Mouse (Mus musculus) MEL (cell line): ENCODE results near the gene Otp. TPM values are rescaled to one million over a fixed set of nuclear protein-coding genes. Genes with fewer than 3 reads are reported as not detected.

ENCODE experiments used
- DNase-seq: peaks from one replicate; pipeline ENCODE4 v3.0.0; 2011; ENCODE audit warnings: low read depth, low spot score
- H3K27ac ChIP-seq: 2 replicates; pipeline ENCODE4 v1.5.1; 2012; ENCODE audit warnings: low read depth, mild to moderate bottlenecking, control low read depth, low read length, moderate library complexity; ENCODE audit not compliant: control insufficient read depth
- H3K27me3 ChIP-seq, 2 experiments: fragments of 150-350 bp in 1 of 2; sonication (generic) in 1 of 2; 2 replicates each; pipeline ENCODE4 v1.6.1; 2012; ENCODE audit warnings: low read length in 2 of 2, mild to moderate bottlenecking in 2 of 2, improper control_type of control experiment in 1 of 2, moderate library complexity in 1 of 2; ENCODE audit not compliant: insufficient read depth in 2 of 2, control insufficient read depth in 1 of 2
- H3K36me3 ChIP-seq, 2 experiments: 2 replicates each; pipeline ENCODE4 v1.6.1; 2012 to 2014; ENCODE audit warnings: low read length in 2 of 2, improper control_type of control experiment in 1 of 2, inconsistent platforms in 1 of 2, mild to moderate bottlenecking in 1 of 2; ENCODE audit not compliant: insufficient read depth in 2 of 2, control insufficient read depth in 1 of 2
- H3K4me1 ChIP-seq, 2 experiments: fragments of 150-350 bp in 1 of 2; sonication (generic) in 1 of 2; 2 replicates each; pipeline ENCODE4 v1.6.1; 2012; ENCODE audit warnings: low read length in 2 of 2, improper control_type of control experiment in 1 of 2, mild to moderate bottlenecking in 1 of 2; ENCODE audit not compliant: insufficient read depth in 2 of 2, control insufficient read depth in 1 of 2
- H3K4me3 ChIP-seq, 2 experiments: fragments of 150-350 bp in 1 of 2; sonication (generic) in 1 of 2; 2 replicates each; pipeline ENCODE4 v1.5.1; 2012; ENCODE audit warnings: low read depth in 2 of 2, low read length in 2 of 2, mild to moderate bottlenecking in 2 of 2, moderate library complexity in 2 of 2, control low read depth in 1 of 2, improper control_type of control experiment in 1 of 2; ENCODE audit not compliant: control insufficient read depth in 1 of 2, insufficient read depth in 1 of 2
- H3K79me2 ChIP-seq: 2 replicates; pipeline ENCODE4 v1.6.1; 2012; ENCODE audit warnings: mild to moderate bottlenecking, low read length, moderate library complexity; ENCODE audit not compliant: control insufficient read depth, poor library complexity, insufficient read depth
- H3K9ac ChIP-seq: 2 replicates; pipeline ENCODE4 v1.6.1; 2012; ENCODE audit warnings: low read depth, mild to moderate bottlenecking, control low read depth, low read length, moderate library complexity; ENCODE audit not compliant: control insufficient read depth, poor library complexity, severe bottlenecking
- H3K9me3 ChIP-seq: fragments of 150-350 bp; sonication (generic); replicated peaks from 2 replicates; pipeline ENCODE4 v1.6.1; 2012; ENCODE audit warnings: mild to moderate bottlenecking, low read length, improper control_type of control experiment, moderate library complexity; ENCODE audit not compliant: insufficient read depth
- BHLHE40 ChIP-seq: IDR thresholded peaks from 2 replicates; pipeline ENCODE4 v1.6.1; 2012; ENCODE audit warnings: low read depth, mild to moderate bottlenecking, inconsistent platforms, low read length, improper control_type of control experiment, borderline replicate concordance
- CHD1 ChIP-seq: IDR thresholded peaks from 2 replicates; pipeline ENCODE4 v1.6.1; 2012; ENCODE audit warnings: low read depth, mild to moderate bottlenecking, inconsistent platforms, low read length, improper control_type of control experiment
- CHD2 ChIP-seq: IDR thresholded peaks from 2 replicates; pipeline ENCODE4 v1.6.1; 2011; ENCODE audit warnings: low read length, improper control_type of control experiment
- CTCF ChIP-seq, 3 experiments: IDR thresholded peaks in 2 of 3; conservative IDR thresholded peaks in 1 of 3; 2 replicates each; pipeline ENCODE4 v1.5.1; 2011 to 2012; ENCODE audit warnings: low read length in 3 of 3, low read depth in 2 of 3, mild to moderate bottlenecking in 2 of 3, improper control_type of control experiment in 1 of 3, inconsistent platforms in 1 of 3, mixed read lengths in 1 of 3, moderate library complexity in 1 of 3; ENCODE audit not compliant: control insufficient read depth in 1 of 3, insufficient read depth in 1 of 3, poor library complexity in 1 of 3, severe bottlenecking in 1 of 3
- E2F4 ChIP-seq: IDR thresholded peaks from 2 replicates; pipeline ENCODE4 v1.6.1; 2011; ENCODE audit warnings: low read depth, low read length, improper control_type of control experiment, borderline replicate concordance
- ELF1 ChIP-seq: IDR thresholded peaks from 2 replicates; pipeline ENCODE4 v1.6.1; 2014; ENCODE audit warnings: low read depth, mild to moderate bottlenecking, inconsistent platforms, low read length, improper control_type of control experiment, moderate library complexity
- EP300 ChIP-seq, 2 experiments: IDR thresholded peaks; 2 replicates each; pipeline ENCODE4 v1.6.1; 2011; ENCODE audit warnings: improper control_type of control experiment in 2 of 2, low read length in 2 of 2, low read depth in 1 of 2, mild to moderate bottlenecking in 1 of 2
- ETS1 ChIP-seq: IDR thresholded peaks from 2 replicates; pipeline ENCODE4 v1.6.1; 2012; ENCODE audit warnings: low read depth, mild to moderate bottlenecking, inconsistent platforms, low read length, improper control_type of control experiment, moderate library complexity
- GABPA ChIP-seq: IDR thresholded peaks from 2 replicates; pipeline ENCODE4 v1.6.1; 2012; ENCODE audit warnings: low read depth, mild to moderate bottlenecking, inconsistent platforms, low read length, improper control_type of control experiment, moderate library complexity
- GATA1 ChIP-seq: IDR thresholded peaks from 2 replicates; pipeline ENCODE4 v1.6.1; 2011; ENCODE audit warnings: low read depth, low read length, improper control_type of control experiment
- HCFC1 ChIP-seq: IDR thresholded peaks from 2 replicates; pipeline ENCODE4 v1.6.1; 2012; ENCODE audit warnings: low read depth, mild to moderate bottlenecking, inconsistent platforms, low read length, improper control_type of control experiment, moderate library complexity
- JUND ChIP-seq: IDR thresholded peaks from 2 replicates; pipeline ENCODE4 v1.6.1; 2011; ENCODE audit warnings: low read depth, mild to moderate bottlenecking, improper control_type of control experiment, low read length
- KAT2A ChIP-seq: conservative IDR thresholded peaks from 2 replicates; pipeline ENCODE4 v1.6.1; 2012; ENCODE audit warnings: low read depth, low read length, improper control_type of control experiment, inconsistent platforms
- MAFK ChIP-seq: IDR thresholded peaks from 2 replicates; pipeline ENCODE4 v1.6.1; 2011; ENCODE audit warnings: low read depth, mild to moderate bottlenecking, low read length, improper control_type of control experiment, borderline replicate concordance
- MAX ChIP-seq: IDR thresholded peaks from 2 replicates; pipeline ENCODE4 v1.6.1; 2011; ENCODE audit warnings: low read length, improper control_type of control experiment
- MAZ ChIP-seq: IDR thresholded peaks from 2 replicates; pipeline ENCODE4 v1.6.1; 2012; ENCODE audit warnings: low read depth, mild to moderate bottlenecking, inconsistent platforms, low read length, improper control_type of control experiment
- MEF2A ChIP-seq: IDR thresholded peaks from 2 replicates; pipeline ENCODE4 v1.6.1; 2014; ENCODE audit warnings: low read depth, mild to moderate bottlenecking, inconsistent platforms, low read length, improper control_type of control experiment; ENCODE audit not compliant: poor library complexity, insufficient replicate concordance, severe bottlenecking; ENCODE audit errors: extremely low read depth
- MXI1 ChIP-seq: IDR thresholded peaks from 2 replicates; pipeline ENCODE4 v1.6.1; 2011; ENCODE audit warnings: mild to moderate bottlenecking, low read depth, low read length, improper control_type of control experiment
- MYB ChIP-seq: IDR thresholded peaks from 2 replicates; pipeline ENCODE4 v1.6.1; 2011; ENCODE audit warnings: mild to moderate bottlenecking, low read depth, low read length, improper control_type of control experiment
- MYC ChIP-seq: IDR thresholded peaks from 2 replicates; pipeline ENCODE4 v1.6.1; 2011; ENCODE audit warnings: low read depth, mild to moderate bottlenecking, low read length, improper control_type of control experiment, moderate library complexity
- NELFE ChIP-seq: IDR thresholded peaks from 2 replicates; pipeline ENCODE4 v1.6.1; 2011; ENCODE audit warnings: low read depth, low read length, improper control_type of control experiment
- NRF1 ChIP-seq: IDR thresholded peaks from 2 replicates; pipeline ENCODE4 v1.6.1; 2014; ENCODE audit warnings: low read depth, mild to moderate bottlenecking, inconsistent platforms, low read length, improper control_type of control experiment, moderate library complexity; ENCODE audit not compliant: poor library complexity, insufficient read depth, severe bottlenecking
- POLR2A ChIP-seq, 2 experiments: IDR thresholded peaks; 2 replicates each; pipeline ENCODE4 v1.6.1; 2011 to 2012; ENCODE audit warnings: low read length in 2 of 2, mild to moderate bottlenecking in 2 of 2, control low read depth in 1 of 2, improper control_type of control experiment in 1 of 2, low read depth in 1 of 2, moderate library complexity in 1 of 2; ENCODE audit not compliant: control insufficient read depth in 1 of 2, insufficient read depth in 1 of 2, poor library complexity in 1 of 2
- POLR2AphosphoS5 ChIP-seq: IDR thresholded peaks from 2 replicates; pipeline ENCODE4 v1.6.1; 2012; ENCODE audit warnings: low read depth, borderline replicate concordance, mild to moderate bottlenecking, inconsistent platforms, low read length, moderate library complexity, mixed read lengths
- RAD21 ChIP-seq: IDR thresholded peaks from 2 replicates; pipeline ENCODE4 v1.6.1; 2011; ENCODE audit warnings: mild to moderate bottlenecking, low read depth, low read length, improper control_type of control experiment
- RCOR1 ChIP-seq: IDR thresholded peaks from 2 replicates; pipeline ENCODE4 v1.6.1; 2012; ENCODE audit warnings: low read depth, mild to moderate bottlenecking, inconsistent platforms, low read length, improper control_type of control experiment
- SIN3A ChIP-seq: IDR thresholded peaks from 2 replicates; pipeline ENCODE4 v1.6.1; 2012; ENCODE audit warnings: low read length, improper control_type of control experiment, inconsistent platforms
- SMC3 ChIP-seq: IDR thresholded peaks from 2 replicates; pipeline ENCODE4 v1.6.1; 2011; ENCODE audit warnings: low read depth, low read length, improper control_type of control experiment
- TAL1 ChIP-seq: IDR thresholded peaks from 2 replicates; pipeline ENCODE4 v1.6.1; 2012; ENCODE audit warnings: mild to moderate bottlenecking, inconsistent platforms, low read length, moderate library complexity, mixed read lengths
- TBP ChIP-seq: IDR thresholded peaks from 2 replicates; pipeline ENCODE4 v1.8.0; 2011; ENCODE audit warnings: low read depth, low read length, improper control_type of control experiment
- TCF12 ChIP-seq: IDR thresholded peaks from 2 replicates; pipeline ENCODE4 v1.6.1; 2014; ENCODE audit warnings: low read depth, mild to moderate bottlenecking, inconsistent platforms, low read length, improper control_type of control experiment, moderate library complexity
- UBTF ChIP-seq: IDR thresholded peaks from 2 replicates; pipeline ENCODE4 v1.6.1; 2012; ENCODE audit warnings: low read depth, mild to moderate bottlenecking, inconsistent platforms, low read length, improper control_type of control experiment, moderate library complexity, borderline replicate concordance; ENCODE audit not compliant: insufficient read depth
- USF1 ChIP-seq: IDR thresholded peaks from 2 replicates; pipeline ENCODE4 v1.6.1; 2014; ENCODE audit warnings: low read depth, mild to moderate bottlenecking, inconsistent platforms, low read length, improper control_type of control experiment, moderate library complexity
- USF2 ChIP-seq, 2 experiments: IDR thresholded peaks; 2 replicates each; pipeline ENCODE4 v1.6.1; 2011 to 2012; ENCODE audit warnings: improper control_type of control experiment in 2 of 2, low read length in 2 of 2, borderline replicate concordance in 1 of 2, inconsistent platforms in 1 of 2, low read depth in 1 of 2, mild to moderate bottlenecking in 1 of 2; ENCODE audit not compliant: insufficient read depth in 1 of 2
- ZC3H11A ChIP-seq: IDR thresholded peaks from 2 replicates; pipeline ENCODE4 v1.6.1; 2012; ENCODE audit warnings: low read depth, mild to moderate bottlenecking, inconsistent platforms, low read length, improper control_type of control experiment
- ZKSCAN1 ChIP-seq: IDR thresholded peaks from 2 replicates; pipeline ENCODE4 v1.6.1; 2012; ENCODE audit warnings: low read depth, mild to moderate bottlenecking, inconsistent platforms, low read length, improper control_type of control experiment, moderate library complexity
- polyA plus RNA-seq, 2 experiments: library from polyadenylated mRNA; stranded (reverse) in 1 of 2; unstranded in 1 of 2; fragments of >175 nt in 1 of 2; fragments of >200 nt in 1 of 2; gene quantifications; 2 replicates each; pipeline versions ENCODE4 v1.2.1 to v1.2.4; 2012; ENCODE audit warnings: low replicate concordance in 2 of 2, low read depth in 1 of 2; ENCODE audit not compliant: insufficient read length in 2 of 2, insufficient read depth in 1 of 2, missing spikeins in 1 of 2
- total RNA-seq: library from RNA; depleted of rRNA; stranded (reverse); fragments of 300-350 nt; gene quantifications from 2 replicates; pipeline ENCODE4 v1.2.3, GENCODE M21; 2012

Gene Otp
- total and polyA plus RNA-seq, 3 experiments: not detected

GRCm38 (mm10) chr13:94862491-94863230 is 12.7 kb upstream of the Otp start:
- Histone ChIP-seq H3K4me3 (peak overlapping the region in 1 of 2 experiments; percentile 11; a peak in 1 of 4 replicates), H3K27ac (peak overlapping the region; percentile 83)
- no peak for TF ChIP-seq TBP
- no peak for TF ChIP-seq CTCF (IDR thresholded peaks at IDR 0.05 in 2 of 3, conservative IDR thresholded peaks at IDR 0.05 in 1 of 3; ENCODE audit: control insufficient read depth in 1 of 3, insufficient read depth in 1 of 3, low read depth in 2 of 3, low read length in 3 of 3, poor library complexity in 1 of 3, severe bottlenecking in 1 of 3)
- no peak for TF ChIP-seq BHLHE40
- TF ChIP-seq NELFE: no peak
- no peak for TF ChIP-seq ZC3H11A
- TF ChIP-seq MAZ: no peak
- no peak for TF ChIP-seq MAX
- TF ChIP-seq USF1: no peak
- TF ChIP-seq JUND: no peak
- TF ChIP-seq GABPA: peak; percentile 74; the same call in 1 of the 2 replicates
- no peak for TF ChIP-seq USF2 (IDR thresholded peaks at IDR 0.05; ENCODE audit: borderline replicate concordance in 1 of 2, insufficient read depth in 1 of 2, low read depth in 1 of 2, low read length in 2 of 2)
- TF ChIP-seq MYC: no peak
- no peak for TF ChIP-seq E2F4
- peak; percentile 65; the same call in 1 of the 2 replicates for TF ChIP-seq ELF1
- no peak for TF ChIP-seq POLR2AphosphoS5
- TF ChIP-seq GATA1: peak; percentile 72
- TF ChIP-seq MXI1: peak; percentile 32; the same call in 1 of the 2 replicates
- no peak for TF ChIP-seq TAL1
- no peak for TF ChIP-seq RAD21
- no peak for TF ChIP-seq ZKSCAN1
- 0 out of 2 replicates have a peak, but pooled peaks have one; percentile 5 for TF ChIP-seq TCF12
- TF ChIP-seq MEF2A: no peak
- TF ChIP-seq SIN3A: no peak
- peak; percentile 51; the same call in 1 of the 2 replicates for TF ChIP-seq MAFK
- TF ChIP-seq ETS1: peak; percentile 70; the same call in 1 of the 2 replicates
- no peak for TF ChIP-seq CHD1
- TF ChIP-seq EP300 (IDR thresholded peaks at IDR 0.05; ENCODE audit: low read depth in 1 of 2, low read length in 2 of 2): peak; percentile 56 to 67
- no peak for TF ChIP-seq KAT2A
- TF ChIP-seq UBTF: no peak
- no peak; a peak in 1 of 4 replicates for TF ChIP-seq POLR2A (IDR thresholded peaks at IDR 0.05; ENCODE audit: control insufficient read depth in 1 of 2, insufficient read depth in 1 of 2, low read depth in 1 of 2, low read length in 2 of 2, poor library complexity in 1 of 2)
- TF ChIP-seq SMC3: no peak
- TF ChIP-seq NRF1: no peak
- TF ChIP-seq RCOR1: no peak; the same call in 1 of the 2 replicates
- TF ChIP-seq CHD2: no peak
- no peak for TF ChIP-seq HCFC1
- no peak for TF ChIP-seq MYB

More at GRCm38 (mm10) chr13:94862491-94863230, 12.7 kb upstream of the Otp start:
- Histone ChIP-seq H3K4me1 (peaks cover 11 to 46% of the 10 kb centered on the region in 2 experiments), H3K79me2 (peaks cover 10% of the 10 kb centered on the region), H3K9ac (peak overlapping the region; percentile 40), H3K9me3 (no peaks in the 10 kb centered on the region), H3K36me3 (peaks cover 0 to 33% of the 10 kb centered on the region in 2 experiments; a peak in 2 of 4 replicates), H3K27me3 (no peaks in the 10 kb centered on the region)
- peak; percentile 80 for DNase-seq
